Mouse (Mus musculus): ENCODE measurements around the gene Stxbp1.

DNA sequence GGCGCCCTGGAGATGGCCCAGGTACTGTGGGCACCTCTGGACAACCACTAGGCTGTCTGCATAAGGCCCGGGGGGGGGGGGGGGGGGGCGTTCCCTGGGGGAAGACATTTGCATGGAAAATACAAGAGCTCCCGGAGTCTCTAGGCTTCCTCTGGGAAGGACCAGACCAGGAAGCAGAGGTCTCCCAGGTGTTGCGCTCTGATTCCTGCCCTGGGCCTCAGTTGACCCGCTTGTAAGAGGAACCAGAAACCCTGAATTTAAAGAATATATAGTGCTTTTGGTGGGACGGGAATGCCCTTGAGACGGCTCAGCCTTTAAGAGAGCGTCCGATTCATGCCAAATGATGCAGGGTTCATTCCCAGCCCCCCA is 95.4 kb downstream of the Stxbp1 start:
- TF ChIP-seq CTCF (IDR thresholded peaks at IDR 0.05; ENCODE audit: borderline replicate concordance, insufficient read depth, low read depth, low read length): no peak
- TF ChIP-seq POLR2A (IDR thresholded peaks at IDR 0.05; ENCODE audit: borderline replicate concordance, insufficient read depth, low read length): no peak

Data from cerebellum, adult 2 months (tissue).